Mouse (Mus musculus): ENCODE measurements around the gene Carns1. TPM values are rescaled to one million over a fixed set of nuclear protein-coding genes. Genes with fewer than 3 reads are reported as not detected.
A peak's percentile ranks its signal among the peaks of the same experiment; 100 is the strongest.

The Carns1 gene
- polyA plus RNA-seq, 1 experiment from 2014 or later: 3.1 TPM

DNA sequence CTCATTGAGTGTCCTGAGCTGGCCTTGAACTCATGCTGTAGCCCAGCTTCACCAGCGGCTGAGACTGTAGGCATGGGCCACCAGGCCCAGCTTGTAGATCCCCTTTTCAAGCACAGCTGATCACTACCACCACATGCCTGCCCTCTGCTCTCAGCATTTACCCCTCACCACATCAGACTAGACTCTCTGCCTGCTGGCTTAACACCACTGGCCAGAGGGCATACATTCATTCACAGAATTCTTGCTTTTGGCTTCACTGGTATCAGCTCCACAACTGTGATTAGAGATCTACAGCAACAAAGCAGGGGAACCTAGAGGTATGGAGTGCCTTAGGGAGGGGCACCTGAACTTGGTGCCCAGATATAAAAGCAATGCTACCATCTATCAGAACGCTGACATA, 54.8 kb downstream of the Carns1 start:
- no peaks in the 10 kb centered on the region for H3K27me3 ChIP-seq (replicated peaks; ENCODE audit: control insufficient read depth, insufficient read depth, low read length)
- H3K36me3 ChIP-seq (ENCODE audit: control insufficient read depth, insufficient read depth, low read length): peaks cover 31% of the 10 kb centered on the region
- H3K27ac ChIP-seq (ENCODE audit: low read depth): no peak overlapping the region
- ATAC-seq (replicated peaks; ENCODE audit: low FRiP score, low TSS enrichment, low read depth): no peak
- H3K9me3 ChIP-seq (ENCODE audit: control insufficient read depth, low read length): no peaks in the 10 kb centered on the region
- peaks cover 13% of the 10 kb centered on the region; the same call in 1 of the 2 replicates for H3K4me1 ChIP-seq (replicated peaks; ENCODE audit: control insufficient read depth, insufficient read depth, low read length)
- no peak overlapping the region for H3K9ac ChIP-seq (ENCODE audit: low read length)
- no peak for DNase-seq (ENCODE audit: low spot score)
- H3K4me3 ChIP-seq (ENCODE audit: low read depth, low read length): peak overlapping the region; percentile 48; the same call in 1 of the 2 replicates
- WGBS: 95% methylated on average over 2 of the region's 2 CpGs
- H3K4me2 ChIP-seq (ENCODE audit: low read length): peak overlapping the region; percentile 50

DNA sequence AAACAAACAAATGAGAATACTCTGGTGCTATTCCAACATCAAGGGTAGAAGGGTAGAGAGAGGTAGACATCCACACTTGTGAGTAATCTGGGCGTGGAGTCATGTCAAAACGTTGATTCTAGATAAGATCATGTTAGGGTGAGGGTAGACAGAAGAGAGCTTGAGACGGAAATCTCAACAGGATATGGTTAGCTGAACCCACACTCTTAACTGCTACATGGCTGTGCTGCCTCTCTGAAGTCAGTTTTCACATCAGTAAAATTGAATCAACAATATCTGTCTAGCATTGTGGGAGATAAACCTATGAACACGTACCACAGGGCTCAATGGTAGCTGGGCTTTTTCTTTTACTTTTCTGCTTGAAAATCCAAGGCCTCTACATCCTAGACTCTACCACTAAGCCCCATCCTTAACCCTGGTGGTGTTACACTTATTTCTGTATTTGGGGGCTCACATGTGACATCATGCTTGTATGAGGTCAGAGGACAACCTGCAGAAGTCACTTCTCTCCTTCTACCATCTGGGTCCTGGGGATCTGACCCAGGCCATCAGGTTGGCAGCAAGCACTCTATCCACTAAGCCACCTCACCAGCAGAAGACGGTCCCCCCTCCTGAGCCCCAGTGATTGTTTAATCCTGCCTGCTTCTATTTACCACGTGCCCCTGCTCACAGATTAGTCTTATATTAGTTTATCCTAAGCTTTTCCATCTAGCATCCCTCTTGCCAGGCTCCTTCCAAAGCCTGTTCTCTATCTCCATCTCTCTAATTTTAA, 55.4 kb downstream of the Carns1 start:
- ATAC-seq (replicated peaks; ENCODE audit: low FRiP score, low TSS enrichment, low read depth): no peak
- WGBS: 85% methylated on average over 6 of the region's 6 CpGs

DNA sequence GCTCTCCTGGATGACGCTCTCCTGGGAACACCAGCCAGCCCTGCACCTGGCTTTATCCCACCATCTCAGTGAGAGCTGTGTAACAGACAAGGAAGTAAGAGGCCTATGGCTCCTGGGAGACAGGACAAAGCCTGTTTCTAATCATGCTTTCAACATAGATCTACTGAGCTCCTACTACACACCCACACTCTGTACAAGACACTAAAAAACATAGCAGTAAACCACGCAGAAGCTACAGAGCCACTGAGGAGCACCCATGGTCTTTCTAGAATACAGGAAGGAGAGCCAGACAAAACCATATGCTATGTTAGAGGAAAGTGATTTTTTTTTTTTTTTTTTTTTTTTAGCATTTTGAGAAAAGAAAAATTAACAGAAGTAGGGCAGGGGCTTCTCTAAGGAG, 56.9 kb downstream of the Carns1 start:
- H3K36me3 ChIP-seq (ENCODE audit: control insufficient read depth, insufficient read depth, low read length): peaks cover 50% of the 10 kb centered on the region
- H3K4me2 ChIP-seq (ENCODE audit: low read length): no peak overlapping the region
- 98% methylated on average over 2 of the region's 2 CpGs for WGBS
- H3K4me1 ChIP-seq (replicated peaks; ENCODE audit: control insufficient read depth, insufficient read depth, low read length): peaks cover 14% of the 10 kb centered on the region
- DNase-seq (ENCODE audit: low spot score) (no peak), ATAC-seq (replicated peaks; ENCODE audit: low FRiP score, low TSS enrichment, low read depth) (no peak)
- no peak overlapping the region for H3K4me3 ChIP-seq (ENCODE audit: low read depth, low read length)
- H3K9ac ChIP-seq (ENCODE audit: low read length): no peak overlapping the region
- H3K27ac ChIP-seq (ENCODE audit: low read depth): no peak overlapping the region
- no peaks in the 10 kb centered on the region for H3K27me3 ChIP-seq (replicated peaks; ENCODE audit: control insufficient read depth, insufficient read depth, low read length)
- no peaks in the 10 kb centered on the region for H3K9me3 ChIP-seq (ENCODE audit: control insufficient read depth, low read length)

More for the DNA sequence above, 55.4 kb downstream of the Carns1 start:
- H3K36me3 ChIP-seq (ENCODE audit: control insufficient read depth, insufficient read depth, low read length): peaks cover 37% of the 10 kb centered on the region
- H3K9ac ChIP-seq (ENCODE audit: low read length): no peak overlapping the region
- no peak overlapping the region for H3K27ac ChIP-seq (ENCODE audit: low read depth)
- H3K27me3 ChIP-seq (replicated peaks; ENCODE audit: control insufficient read depth, insufficient read depth, low read length): no peaks in the 10 kb centered on the region
- H3K4me1 ChIP-seq (replicated peaks; ENCODE audit: control insufficient read depth, insufficient read depth, low read length): peaks cover 10% of the 10 kb centered on the region; the same call in 1 of the 2 replicates
- DNase-seq (ENCODE audit: low spot score): no peak
- no peak overlapping the region for H3K4me3 ChIP-seq (ENCODE audit: low read depth, low read length)
- peak overlapping the region; percentile 50 for H3K4me2 ChIP-seq (ENCODE audit: low read length)
- no peaks in the 10 kb centered on the region for H3K9me3 ChIP-seq (ENCODE audit: control insufficient read depth, low read length)

DNA sequence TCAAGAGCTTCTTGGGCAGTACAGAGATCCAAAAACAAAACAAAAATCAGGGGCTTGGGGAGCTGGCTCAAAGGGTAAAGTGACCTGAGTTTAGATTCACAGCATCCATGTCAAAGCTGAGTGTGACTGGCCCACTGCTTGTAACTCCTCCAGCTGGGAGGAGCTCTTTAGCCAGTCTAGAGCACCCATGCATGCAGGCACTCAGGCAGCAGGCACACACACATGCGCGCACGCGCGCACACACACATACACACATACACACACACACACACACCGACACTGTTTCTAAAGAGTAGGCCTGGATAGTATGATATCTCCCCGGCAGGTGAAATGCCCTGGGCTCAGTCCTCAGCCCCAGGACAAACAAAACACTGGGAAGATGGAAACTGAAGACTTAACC, 58.3 kb downstream of the Carns1 start:
- H3K27ac ChIP-seq (ENCODE audit: low read depth): no peak overlapping the region
- H3K4me3 ChIP-seq (ENCODE audit: low read depth, low read length): no peak overlapping the region
- no peak for DNase-seq (ENCODE audit: low spot score)
- H3K9ac ChIP-seq (ENCODE audit: low read length): no peak overlapping the region
- peaks cover 63% of the 10 kb centered on the region for H3K36me3 ChIP-seq (ENCODE audit: control insufficient read depth, insufficient read depth, low read length)
- no peaks in the 10 kb centered on the region for H3K27me3 ChIP-seq (replicated peaks; ENCODE audit: control insufficient read depth, insufficient read depth, low read length)
- H3K4me2 ChIP-seq (ENCODE audit: low read length): no peak overlapping the region
- 94% methylated on average over 7 of the region's 7 CpGs for WGBS
- ATAC-seq (replicated peaks; ENCODE audit: low FRiP score, low TSS enrichment, low read depth): no peak
- no peaks in the 10 kb centered on the region for H3K9me3 ChIP-seq (ENCODE audit: control insufficient read depth, low read length)
- peaks cover 16% of the 10 kb centered on the region for H3K4me1 ChIP-seq (replicated peaks; ENCODE audit: control insufficient read depth, insufficient read depth, low read length)

DNA sequence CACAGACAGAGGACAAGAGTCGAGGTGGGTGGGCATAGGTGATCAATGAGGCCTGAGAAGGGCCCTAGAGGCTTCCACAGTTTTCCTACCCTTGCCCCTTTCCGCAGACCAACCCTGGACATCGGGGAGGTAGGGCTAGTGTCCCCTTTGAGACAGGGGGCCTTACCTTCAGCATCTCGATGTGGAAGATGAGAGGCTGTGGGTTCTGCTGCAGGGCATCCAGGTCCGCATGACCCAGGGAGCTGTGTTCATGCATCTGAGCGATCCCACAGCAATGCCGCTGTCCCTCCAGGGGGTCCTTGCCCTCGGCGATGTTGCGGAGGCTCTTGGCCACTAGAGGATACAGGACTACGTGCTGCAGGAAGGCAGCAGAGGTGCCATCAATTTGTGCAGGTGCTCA, 59.5 kb downstream of the Carns1 start:
- no peak for DNase-seq (ENCODE audit: low spot score)
- no peak overlapping the region for H3K4me2 ChIP-seq (ENCODE audit: low read length)
- H3K4me3 ChIP-seq (ENCODE audit: low read depth, low read length): no peak overlapping the region
- H3K27ac ChIP-seq (ENCODE audit: low read depth): no peak overlapping the region
- H3K4me1 ChIP-seq (replicated peaks; ENCODE audit: control insufficient read depth, insufficient read depth, low read length): peaks cover 15% of the 10 kb centered on the region
- H3K9me3 ChIP-seq (ENCODE audit: control insufficient read depth, low read length): no peaks in the 10 kb centered on the region
- ATAC-seq (replicated peaks; ENCODE audit: low FRiP score, low TSS enrichment, low read depth): no peak
- H3K36me3 ChIP-seq (ENCODE audit: control insufficient read depth, insufficient read depth, low read length): peaks cover 71% of the 10 kb centered on the region
- 87% methylated on average over 11 of the region's 11 CpGs for WGBS
- H3K27me3 ChIP-seq (replicated peaks; ENCODE audit: control insufficient read depth, insufficient read depth, low read length): no peaks in the 10 kb centered on the region
- no peak overlapping the region for H3K9ac ChIP-seq (ENCODE audit: low read length)

DNA sequence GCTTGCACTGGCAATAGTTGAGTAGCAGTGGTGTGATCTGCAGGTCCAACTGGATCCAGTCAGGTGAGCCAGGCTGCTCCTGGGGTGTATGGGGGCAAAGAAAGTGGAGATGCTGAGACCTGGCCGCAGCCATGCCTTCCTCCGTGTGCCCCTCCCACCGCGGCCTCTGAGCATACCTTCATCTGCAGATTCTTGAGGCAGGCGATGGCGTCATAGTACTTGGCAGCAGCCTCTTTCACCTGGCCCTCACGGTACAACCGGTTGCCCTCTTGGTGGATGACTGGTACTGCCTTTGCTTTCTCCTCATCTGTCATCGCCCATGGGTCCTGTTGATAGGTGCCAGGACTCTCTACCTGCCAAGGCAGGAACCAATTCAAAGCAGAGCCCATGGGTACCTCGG, 60.1 kb downstream of the Carns1 start:
- H3K36me3 ChIP-seq (ENCODE audit: control insufficient read depth, insufficient read depth, low read length): peaks cover 71% of the 10 kb centered on the region
- H3K4me2 ChIP-seq (ENCODE audit: low read length): no peak overlapping the region
- no peak for DNase-seq (ENCODE audit: low spot score)
- H3K4me1 ChIP-seq (replicated peaks; ENCODE audit: control insufficient read depth, insufficient read depth, low read length): peaks cover 9% of the 10 kb centered on the region; the same call in 1 of the 2 replicates
- H3K27ac ChIP-seq (ENCODE audit: low read depth): no peak overlapping the region
- no peaks in the 10 kb centered on the region for H3K27me3 ChIP-seq (replicated peaks; ENCODE audit: control insufficient read depth, insufficient read depth, low read length)
- WGBS: 93% methylated on average over 10 of the region's 10 CpGs
- no peak for ATAC-seq (replicated peaks; ENCODE audit: low FRiP score, low TSS enrichment, low read depth)
- no peaks in the 10 kb centered on the region for H3K9me3 ChIP-seq (ENCODE audit: control insufficient read depth, low read length)
- no peak overlapping the region for H3K9ac ChIP-seq (ENCODE audit: low read length)
- H3K4me3 ChIP-seq (ENCODE audit: low read depth, low read length): no peak overlapping the region

DNA sequence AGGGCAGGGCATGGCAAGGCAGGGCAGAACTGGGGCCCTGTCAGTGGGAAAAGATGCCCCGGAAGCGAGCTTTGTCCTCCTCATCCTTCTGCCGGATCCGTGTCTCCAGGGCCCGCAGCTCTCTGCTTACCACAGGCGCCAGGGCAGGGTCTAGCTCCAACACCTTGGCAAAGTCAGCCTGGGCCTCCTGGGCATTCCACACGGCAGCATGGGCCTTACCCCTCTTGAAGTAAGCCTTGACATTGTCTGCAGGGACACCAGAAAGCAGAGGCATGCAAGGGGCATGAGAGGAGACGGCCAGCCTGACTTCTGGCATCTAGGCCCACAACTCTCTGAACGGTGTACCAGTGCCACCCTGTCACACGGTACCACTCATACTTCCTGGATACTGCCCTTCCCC, 60.7 kb downstream of the Carns1 start:
- H3K4me2 ChIP-seq (ENCODE audit: low read length): no peak overlapping the region
- WGBS: 90% methylated on average over 10 of the region's 10 CpGs
- DNase-seq (ENCODE audit: low spot score) (no peak), ATAC-seq (replicated peaks; ENCODE audit: low FRiP score, low TSS enrichment, low read depth) (no peak)
- H3K4me3 ChIP-seq (ENCODE audit: low read depth, low read length): no peak overlapping the region
- H3K27me3 ChIP-seq (replicated peaks; ENCODE audit: control insufficient read depth, insufficient read depth, low read length): no peaks in the 10 kb centered on the region
- no peak overlapping the region for H3K9ac ChIP-seq (ENCODE audit: low read length)
- H3K4me1 ChIP-seq (replicated peaks; ENCODE audit: control insufficient read depth, insufficient read depth, low read length): peaks cover 9% of the 10 kb centered on the region; the same call in 1 of the 2 replicates
- no peaks in the 10 kb centered on the region for H3K9me3 ChIP-seq (ENCODE audit: control insufficient read depth, low read length)
- H3K27ac ChIP-seq (ENCODE audit: low read depth): 0 out of 2 replicates have a peak overlapping the region, but pooled peaks have one; percentile 24
- H3K36me3 ChIP-seq (ENCODE audit: control insufficient read depth, insufficient read depth, low read length): peaks cover 71% of the 10 kb centered on the region
